In genomic region chr6:92286258-92286888, GRCm38 (mm10) we compare ENCODE assay signal across 8 mouse cellular contexts. TPM values are rescaled to one million over a fixed set of nuclear protein-coding genes. Genes with fewer than 3 reads are reported as not detected.
A peak's percentile ranks its signal among the peaks of the same experiment; 100 is the strongest.
DNase-seq lines count a peak whose midpoint lies in the region; ATAC-seq and TF ChIP-seq lines count a peak whose summit lies in the region.

No protein-coding gene starts in this region.

- H3K4me1 ChIP-seq in lung, embryonic 14.5 days (ENCODE audit: insufficient read depth): no peaks in the 10 kb centered on the region

- no peak; the same call in 1 of the 2 replicates for ATAC-seq in lung, embryonic 14.5 days (ENCODE audit: insufficient read depth)

- H3K27ac ChIP-seq in lung, embryonic 14.5 days (ENCODE audit: low read depth): no peak overlapping the region

- H3K4me3 ChIP-seq in lung, embryonic 14.5 days (ENCODE audit: low read depth, low read length): no peak overlapping the region

- H3K27me3 ChIP-seq in lung, embryonic 14.5 days (ENCODE audit: insufficient read depth, low read length): no peaks in the 10 kb centered on the region

- no peaks in the 10 kb centered on the region for H3K9me3 ChIP-seq in lung, embryonic 14.5 days (ENCODE audit: low read depth, low read length)

- H3K36me3 ChIP-seq in lung, embryonic 14.5 days (ENCODE audit: insufficient read depth): no peaks in the 10 kb centered on the region

- peak; percentile 87 for TF ChIP-seq CTCF in lung, embryonic 14.5 days (IDR thresholded peaks at IDR 0.05; ENCODE audit: low read depth)

- no peak overlapping the region for H3K9ac ChIP-seq in lung, embryonic 14.5 days

- peak; percentile 80 for DNase-seq in 3T3-L1 (ENCODE audit: low read depth, low spot score)
- DNase-seq in Muller cell, postnatal 12 days (ENCODE audit: inconsistent ontology term): peak; percentile 45
- peak; percentile 66 to 81 for DNase-seq in cerebellum, postnatal 25 days
- DNase-seq in gastrocnemius, postnatal 10 days: peak; percentile 72
- DNase-seq in kidney, postnatal 4 days: peak; percentile 78 to 80
- DNase-seq in lung, embryonic 14.5 days: peak; percentile 87
- peak; percentile 64 for DNase-seq in retina, postnatal 1 day
- no peak for DNase-seq in T-cell, adult 2 months (ENCODE audit: low spot score)

- WGBS in lung, embryonic 14.5 days: 30% methylated on average over 4 of the region's 4 CpGs

- no peak overlapping the region for H3K4me2 ChIP-seq in lung, embryonic 14.5 days

RNA-seq across cellular contexts. Expression of gene Trh, which starts 41.9 kb away (rescaled TPM):
- total RNA-seq in gastrocnemius, postnatal 10 days (2021): not detected
- 0.17 and 0.18 TPM in 2 replicates for polyA plus RNA-seq in lung, embryonic 14.5 days (2014; fragmentation: Nextera tagmentation; extraction: Ambion mirVana)
